Mouse (Mus musculus): Measurements from ENCODE around the gene Gm8909.
"Not testable (repeated sequence)": the region's sequence is repeated elsewhere in the genome, so short reads cannot be mapped to it uniquely, and the experiment has no call there.

GRCm38 (mm10) chr17:36121352-36122020, 46.9 kb downstream of the Gm8909 start, which contains the start of gene Gm19684:
- TF ChIP-seq CTCF, EP300 (IDR thresholded peaks at IDR 0.05; ENCODE audit: low read depth): not testable (repeated sequence)
